Mouse (Mus musculus): ENCODE results near the gene Cep112.
"Not testable (repeated sequence)": the region's sequence is repeated elsewhere in the genome, so short reads cannot be mapped to it uniquely, and the experiment has no call there.

Cep112 gene

DNA sequence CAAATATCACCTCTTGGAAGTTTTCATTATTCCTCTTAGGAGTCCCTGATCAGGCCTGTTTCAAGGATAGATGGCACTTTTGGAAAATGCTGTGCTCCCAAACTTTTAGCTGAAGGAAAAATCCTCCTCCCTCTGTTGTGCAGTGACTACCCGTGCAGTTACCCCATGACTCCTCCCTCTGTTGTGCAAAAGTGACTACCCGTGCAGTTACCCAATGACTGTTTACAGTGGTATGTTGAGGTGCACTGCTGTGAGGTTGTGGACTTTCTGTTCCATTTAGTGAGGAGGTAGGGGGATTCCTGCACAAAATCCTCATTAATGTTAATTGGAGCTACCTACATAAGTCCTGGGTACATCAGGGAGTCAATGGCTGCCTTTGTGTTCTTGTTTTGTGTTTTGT is 417.8 kb downstream of the Cep112 start:
- no peak for DNase-seq (ENCODE audit: low read depth, low spot score)
- H3K36me3 ChIP-seq (ENCODE audit: control insufficient read depth, insufficient read depth, low read length, poor library complexity, severe bottlenecking) = no peaks in the 10 kb centered on the region
- no peaks in the 10 kb centered on the region for H3K27me3 ChIP-seq (ENCODE audit: control insufficient read depth, insufficient read depth, low read length, poor library complexity, severe bottlenecking)

DNA sequence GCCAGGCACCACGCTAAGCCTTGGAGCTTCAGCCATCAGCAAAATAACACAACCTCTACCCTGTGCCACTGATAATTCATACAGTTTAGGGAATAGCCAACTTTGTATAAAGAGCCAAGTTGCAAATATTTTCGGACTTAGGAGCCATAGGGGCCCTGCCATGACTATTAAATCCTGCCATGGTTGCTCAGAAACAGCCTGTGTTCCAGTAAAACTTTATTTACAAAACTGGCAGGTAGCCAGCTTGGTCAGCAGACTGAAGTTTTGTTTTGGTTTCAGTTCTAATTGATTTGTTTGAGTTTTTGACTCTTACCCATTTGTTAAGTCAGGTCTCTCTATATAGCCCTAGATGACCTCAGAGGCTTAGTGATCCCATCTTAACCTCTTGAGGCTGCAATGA is 421.0 kb downstream of the Cep112 start:
- no peak for DNase-seq (ENCODE audit: low read depth, low spot score)
- Histone ChIP-seq H3K27me3 (ENCODE audit: control insufficient read depth, insufficient read depth, low read length, poor library complexity, severe bottlenecking) (no peaks in the 10 kb centered on the region), H3K36me3 (ENCODE audit: control insufficient read depth, insufficient read depth, low read length, poor library complexity, severe bottlenecking) (no peaks in the 10 kb centered on the region)

GRCm38 (mm10) chr11:108846479-108846878 is 421.5 kb downstream of the Cep112 start:
- Histone ChIP-seq H3K27me3 (ENCODE audit: control insufficient read depth, insufficient read depth, low read length, poor library complexity, severe bottlenecking) (no peaks in the 10 kb centered on the region), H3K36me3 (ENCODE audit: control insufficient read depth, insufficient read depth, low read length, poor library complexity, severe bottlenecking) (no peaks in the 10 kb centered on the region)
- DNase-seq (ENCODE audit: low read depth, low spot score) = no peak

DNA sequence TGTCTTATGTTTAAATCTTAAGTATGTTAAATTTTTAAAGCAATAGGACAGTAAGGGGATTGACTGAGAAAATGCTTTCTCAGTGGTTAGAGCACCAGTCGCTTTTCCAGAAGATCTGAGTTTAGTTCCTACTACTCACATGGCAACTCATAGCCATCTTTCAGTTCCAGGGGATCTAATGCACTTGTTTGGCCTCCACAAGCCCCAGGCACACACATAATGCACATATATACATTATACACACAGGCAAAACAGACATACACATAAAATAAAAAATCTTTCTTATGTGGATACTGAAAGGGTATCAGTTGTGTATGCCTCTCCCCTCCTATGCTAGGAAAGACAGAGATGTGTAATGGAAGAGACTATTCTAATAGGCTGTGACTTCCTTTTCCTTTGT is 426.8 kb downstream of the Cep112 start:
- no peak for DNase-seq (ENCODE audit: low read depth, low spot score)
- Histone ChIP-seq H3K36me3 (ENCODE audit: control insufficient read depth, insufficient read depth, low read length, poor library complexity, severe bottlenecking) (no peaks in the 10 kb centered on the region), H3K27me3 (ENCODE audit: control insufficient read depth, insufficient read depth, low read length, poor library complexity, severe bottlenecking) (no peaks in the 10 kb centered on the region)

DNA sequence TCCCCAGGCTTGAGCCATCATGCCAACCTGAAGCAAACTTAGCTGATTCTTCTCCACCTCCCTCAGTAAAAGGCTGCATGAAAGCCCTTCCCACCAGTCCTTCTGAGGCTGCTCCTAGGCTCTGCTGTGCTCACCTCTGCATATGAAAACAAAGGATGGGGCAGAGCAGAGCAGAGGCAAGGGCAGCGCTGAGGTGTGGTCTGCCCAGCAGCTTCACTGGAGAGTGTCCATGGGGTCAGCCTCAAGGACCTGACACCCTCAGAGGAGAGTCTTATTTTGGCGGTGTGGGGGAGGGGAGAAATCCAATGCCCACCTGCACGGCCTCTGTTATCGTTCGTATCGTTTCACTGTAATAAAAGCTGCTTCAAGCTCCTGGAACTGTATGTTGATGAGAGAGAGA is 432.3 kb downstream of the Cep112 start:
- DNase-seq (ENCODE audit: low read depth, low spot score) = no peak
- no peaks in the 10 kb centered on the region for H3K36me3 ChIP-seq (ENCODE audit: control insufficient read depth, insufficient read depth, low read length, poor library complexity, severe bottlenecking)
- H3K27me3 ChIP-seq (ENCODE audit: control insufficient read depth, insufficient read depth, low read length, poor library complexity, severe bottlenecking) = no peaks in the 10 kb centered on the region

DNA sequence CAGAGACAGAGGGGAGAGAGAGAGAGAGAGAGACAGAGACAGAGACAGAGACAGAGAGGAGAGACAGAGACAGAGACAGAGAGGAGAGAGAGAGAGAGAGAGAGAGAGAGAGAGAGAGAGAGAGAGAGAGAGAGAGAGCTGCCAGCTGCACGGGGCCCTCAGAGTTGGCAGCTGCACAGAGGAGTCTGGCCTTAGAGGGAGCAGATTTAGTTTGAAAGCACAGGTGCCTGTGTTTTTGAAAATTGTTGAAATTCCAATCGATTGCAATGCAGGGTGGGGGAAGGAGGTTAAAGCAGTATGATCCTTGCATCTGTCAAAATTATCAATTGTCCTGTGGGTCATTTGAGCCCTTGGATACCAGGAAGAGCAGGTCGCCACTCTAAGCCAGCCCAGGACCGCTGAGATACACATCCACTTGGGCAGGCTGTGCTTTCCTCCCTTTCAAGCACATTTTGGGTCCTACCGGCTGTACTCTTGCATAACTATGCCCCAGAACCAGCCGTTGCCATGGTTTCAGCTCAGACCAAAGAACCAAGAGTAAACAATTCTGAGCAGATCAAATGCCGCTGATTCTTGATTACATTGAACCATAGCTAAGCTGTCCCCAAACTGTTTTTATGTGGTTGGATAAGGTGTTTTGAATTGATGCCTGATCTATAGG is 432.8 kb downstream of the Cep112 start:
- no peak for DNase-seq (ENCODE audit: low read depth, low spot score)
- Histone ChIP-seq H3K36me3 (ENCODE audit: control insufficient read depth, insufficient read depth, low read length, poor library complexity, severe bottlenecking) (no peaks in the 10 kb centered on the region), H3K27me3 (ENCODE audit: control insufficient read depth, insufficient read depth, low read length, poor library complexity, severe bottlenecking) (no peaks in the 10 kb centered on the region)

GRCm38 (mm10) chr11:108858339-108858804 is 433.4 kb downstream of the Cep112 start:
- no peaks in the 10 kb centered on the region for H3K36me3 ChIP-seq (ENCODE audit: control insufficient read depth, insufficient read depth, low read length, poor library complexity, severe bottlenecking)
- no peaks in the 10 kb centered on the region for H3K27me3 ChIP-seq (ENCODE audit: control insufficient read depth, insufficient read depth, low read length, poor library complexity, severe bottlenecking)
- DNase-seq (ENCODE audit: low read depth, low spot score) = no peak

DNA sequence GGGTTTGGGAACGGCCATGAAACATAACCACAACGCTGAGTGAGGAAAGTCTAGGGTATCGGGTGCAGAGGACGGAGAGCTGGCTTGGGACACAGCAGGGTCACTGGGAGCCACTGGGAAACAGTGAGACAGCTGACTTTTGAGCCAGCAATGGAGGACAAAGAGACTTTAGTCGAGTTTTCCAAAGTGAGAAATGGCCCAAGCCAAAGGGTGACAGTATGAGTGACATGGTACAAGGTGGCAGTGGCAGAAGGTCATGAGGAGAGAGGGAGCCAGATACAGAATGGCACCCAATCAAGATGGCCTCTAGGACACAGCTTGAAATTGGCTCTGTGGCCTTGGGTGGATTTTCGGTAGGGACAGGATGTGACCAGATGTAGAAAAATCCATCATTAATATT is 433.9 kb downstream of the Cep112 start:
- DNase-seq (ENCODE audit: low read depth, low spot score) = no peak
- Histone ChIP-seq H3K36me3 (ENCODE audit: control insufficient read depth, insufficient read depth, low read length, poor library complexity, severe bottlenecking) (no peaks in the 10 kb centered on the region), H3K27me3 (ENCODE audit: control insufficient read depth, insufficient read depth, low read length, poor library complexity, severe bottlenecking) (no peaks in the 10 kb centered on the region)

DNA sequence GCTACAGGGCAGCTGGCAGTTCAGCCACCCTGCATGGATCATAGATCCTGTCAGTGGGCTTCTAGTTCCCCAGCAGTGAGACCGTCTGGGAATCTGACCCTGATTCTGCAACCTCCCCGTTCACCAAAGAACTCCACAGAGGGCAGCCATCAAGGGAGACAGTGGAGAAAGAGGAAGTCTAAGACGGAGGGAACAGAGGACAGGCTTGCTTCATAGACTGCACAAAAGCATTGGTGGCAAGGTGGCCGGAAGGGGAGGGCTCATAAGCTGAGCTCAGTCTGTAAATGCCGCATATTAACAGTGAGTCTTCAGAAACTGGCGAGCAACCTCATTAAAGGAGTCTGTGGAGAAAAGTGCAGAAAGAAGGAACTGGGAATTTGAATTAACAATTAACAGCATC is 437.4 kb downstream of the Cep112 start:
- DNase-seq (ENCODE audit: low read depth, low spot score) = no peak
- Histone ChIP-seq H3K36me3 (ENCODE audit: control insufficient read depth, insufficient read depth, low read length, poor library complexity, severe bottlenecking) (no peaks in the 10 kb centered on the region), H3K27me3 (ENCODE audit: control insufficient read depth, insufficient read depth, low read length, poor library complexity, severe bottlenecking) (no peaks in the 10 kb centered on the region)

- H3K27me3 ChIP-seq (ENCODE audit: control insufficient read depth, insufficient read depth, low read length, poor library complexity, severe bottlenecking) = no peaks in the 10 kb centered on the region
- no peak for DNase-seq (ENCODE audit: low read depth, low spot score)
- no peaks in the 10 kb centered on the region for H3K36me3 ChIP-seq (ENCODE audit: control insufficient read depth, insufficient read depth, low read length, poor library complexity, severe bottlenecking)
Measured at GRCm38 (mm10) chr11:108865746-108866145, 440.8 kb downstream of the Cep112 start.

GRCm38 (mm10) chr11:108867538-108867937 is 442.5 kb downstream of the Cep112 start:
- DNase-seq (ENCODE audit: low read depth, low spot score) = no peak
- Histone ChIP-seq H3K27me3 (ENCODE audit: control insufficient read depth, insufficient read depth, low read length, poor library complexity, severe bottlenecking) (no peaks in the 10 kb centered on the region), H3K36me3 (ENCODE audit: control insufficient read depth, insufficient read depth, low read length, poor library complexity, severe bottlenecking) (no peaks in the 10 kb centered on the region)

- not testable (repeated sequence) for DNase-seq (ENCODE audit: low read depth, low spot score); H3K36me3 ChIP-seq (ENCODE audit: control insufficient read depth, insufficient read depth, low read length, poor library complexity, severe bottlenecking); H3K27me3 ChIP-seq (ENCODE audit: control insufficient read depth, insufficient read depth, low read length, poor library complexity, severe bottlenecking)
Measured at GRCm38 (mm10) chr11:108871284-108871683, 446.3 kb downstream of the Cep112 start.

- no peak for DNase-seq (ENCODE audit: low read depth, low spot score)
- no peaks in the 10 kb centered on the region for H3K27me3 ChIP-seq (ENCODE audit: control insufficient read depth, insufficient read depth, low read length, poor library complexity, severe bottlenecking)
- no peaks in the 10 kb centered on the region for H3K36me3 ChIP-seq (ENCODE audit: control insufficient read depth, insufficient read depth, low read length, poor library complexity, severe bottlenecking)
Measured at GRCm38 (mm10) chr11:108871748-108872147, 446.8 kb downstream of the Cep112 start.

DNA sequence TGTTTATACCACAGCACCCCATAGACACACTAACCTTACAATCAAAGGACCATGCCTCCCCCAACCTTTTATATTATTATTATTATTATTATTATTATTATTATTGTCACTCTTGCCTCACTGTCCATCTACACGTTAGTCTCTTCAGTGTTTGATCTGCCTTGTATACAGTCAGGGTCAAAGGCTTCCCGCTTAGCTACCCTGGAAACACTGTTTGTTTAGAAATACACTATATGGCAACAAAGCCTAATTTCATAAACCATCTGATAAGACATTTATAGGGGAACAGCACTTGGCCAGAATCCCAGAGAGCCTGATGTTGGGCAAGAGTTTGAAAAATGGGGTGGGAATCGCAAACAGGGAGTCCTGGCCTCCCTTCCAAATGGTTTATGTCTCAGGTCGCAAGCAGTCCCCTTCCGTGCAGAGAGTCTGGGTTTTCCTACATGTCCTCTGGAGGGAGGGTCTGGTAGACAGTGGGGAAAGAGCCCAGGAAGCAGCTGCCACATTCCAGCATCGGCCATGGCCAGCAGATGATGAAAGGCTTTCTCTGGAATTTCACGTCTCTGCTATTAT is 451.7 kb downstream of the Cep112 start:
- Histone ChIP-seq H3K36me3 (ENCODE audit: control insufficient read depth, insufficient read depth, low read length, poor library complexity, severe bottlenecking) (no peaks in the 10 kb centered on the region), H3K27me3 (ENCODE audit: control insufficient read depth, insufficient read depth, low read length, poor library complexity, severe bottlenecking) (no peaks in the 10 kb centered on the region)
- no peak for DNase-seq (ENCODE audit: low read depth, low spot score)

GRCm38 (mm10) chr11:108877520-108877919 is 452.5 kb downstream of the Cep112 start:
- no peaks in the 10 kb centered on the region for H3K36me3 ChIP-seq (ENCODE audit: control insufficient read depth, insufficient read depth, low read length, poor library complexity, severe bottlenecking)
- no peaks in the 10 kb centered on the region for H3K27me3 ChIP-seq (ENCODE audit: control insufficient read depth, insufficient read depth, low read length, poor library complexity, severe bottlenecking)
- no peak for DNase-seq (ENCODE audit: low read depth, low spot score)

GRCm38 (mm10) chr11:108880546-108880945 is 455.6 kb downstream of the Cep112 start:
- DNase-seq (ENCODE audit: low read depth, low spot score) = no peak
- H3K27me3 ChIP-seq (ENCODE audit: control insufficient read depth, insufficient read depth, low read length, poor library complexity, severe bottlenecking) = no peaks in the 10 kb centered on the region
- no peaks in the 10 kb centered on the region for H3K36me3 ChIP-seq (ENCODE audit: control insufficient read depth, insufficient read depth, low read length, poor library complexity, severe bottlenecking)

All from splenic B cell, adult 2 months (primary cell).